Mouse (Mus musculus) heart, embryonic 16.5 days (tissue): ENCODE data around the gene Gm21943. TPM values are rescaled to one million over a fixed set of nuclear protein-coding genes. Genes with fewer than 3 reads are reported as not detected.
"Not testable (repeated sequence)": the region's sequence is repeated elsewhere in the genome, so short reads cannot be mapped to it uniquely, and the experiment has no call there.

Experiments
- ATAC-seq: fragments of 200-750 bp; cut with Nextera tagmentation; replicated peaks from 2 replicates; pipeline ENCODE4 v1.8.0; 2017; ENCODE audit warnings: moderate number of reproducible peaks; ENCODE audit not compliant: insufficient read depth, low FRiP score; ENCODE audit errors: extremely low read depth
- H3K27ac ChIP-seq: fragments of 300-500 bp; sonication (generic); 2 replicates; pipeline ENCODE4 v1.5.1; 2014; ENCODE audit warnings: mild to moderate bottlenecking, low read length, control low read depth, moderate library complexity
- H3K27me3 ChIP-seq: fragments of 300-500 bp; sonication (generic); 2 replicates; pipeline ENCODE4 v1.6.1; 2014; ENCODE audit warnings: low read length, mixed read lengths; ENCODE audit not compliant: control insufficient read depth, insufficient read depth
- H3K36me3 ChIP-seq: fragments of 300-500 bp; sonication (generic); 2 replicates; pipeline ENCODE4 v1.6.1; 2014; ENCODE audit not compliant: control insufficient read depth, insufficient read depth
- H3K4me1 ChIP-seq: fragments of 300-500 bp; sonication (generic); 2 replicates; pipeline ENCODE4 v1.6.1; 2014; ENCODE audit warnings: low read length, mixed read lengths; ENCODE audit not compliant: control insufficient read depth, insufficient read depth
- H3K4me2 ChIP-seq: fragments of 300-500 bp; sonication (generic); 2 replicates; pipeline ENCODE4 v1.6.1; 2014; ENCODE audit warnings: low read depth, mild to moderate bottlenecking, control low read depth, low read length
- H3K4me3 ChIP-seq: fragments of 300-500 bp; sonication (generic); 2 replicates; pipeline ENCODE4 v1.5.1; 2014; ENCODE audit warnings: mild to moderate bottlenecking, control low read depth, low read length
- H3K9ac ChIP-seq: fragments of 300-500 bp; sonication (generic); 2 replicates; pipeline ENCODE4 v1.6.1; 2014; ENCODE audit warnings: low read length, control low read depth
- H3K9me3 ChIP-seq: fragments of 300-500 bp; sonication (generic); replicated peaks from 2 replicates; pipeline ENCODE4 v1.6.1; 2016; ENCODE audit warnings: low read length; ENCODE audit not compliant: control insufficient read depth
- WGBS: fragments of 180-500 bp; shearing (Covaris S2); extraction: QIAGEN DNeasy Blood & Tissue Kit; methylation state at CpG from one replicate; pipeline ENCODE4 v1.1.7; 2014; 5-methylcytosine and 5-hydroxymethylcytosine counted together
- polyA plus RNA-seq: library from polyadenylated mRNA; unstranded; fragments of >200 nt; fragmentation: Nextera tagmentation; extraction: Ambion mirVana; gene quantifications from 2 replicates; pipeline ENCODE4 v1.2.1, GENCODE M21; 2015

Gene Gm21943
- polyA plus RNA-seq: not detected in 2 replicates

DNA sequence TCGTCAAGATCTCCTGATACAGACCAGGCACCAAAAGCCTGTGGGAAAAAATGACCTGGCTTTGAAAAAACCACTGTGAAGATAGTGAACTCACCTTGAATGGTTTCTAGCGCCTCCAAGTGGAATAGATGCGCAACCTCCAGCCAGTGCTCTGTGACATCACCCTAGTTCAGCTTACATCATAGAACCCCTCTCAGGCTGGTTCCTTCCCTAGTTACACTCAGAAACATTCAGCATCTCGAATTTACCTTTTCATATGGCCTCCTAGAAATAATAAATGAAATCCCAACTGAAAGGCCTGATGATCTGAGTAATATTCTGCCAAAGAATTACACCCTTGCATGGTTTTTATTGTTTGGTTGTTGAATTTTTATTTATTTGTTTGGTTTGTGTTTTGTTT is at the start of gene Gm21943:
TSS of gene Gm21943 (minus strand) at position 101 of the 400 bp plus-strand sequence.
- not testable (repeated sequence) for H3K4me3 ChIP-seq, H3K27ac ChIP-seq, H3K36me3 ChIP-seq, H3K4me1 ChIP-seq, H3K9me3 ChIP-seq, H3K27me3 ChIP-seq, ATAC-seq, H3K9ac ChIP-seq, H3K4me2 ChIP-seq
- WGBS: no CpG with 5 or more reads among the region's 4 CpGs

Other genes starting within 250 kb of the Gm21943 start
- gene Gm28961, start 172.0 kb upstream of the Gm21943 start, polyA plus RNA-seq: not detected in 2 replicates